Mouse (Mus musculus) lung, postnatal 0 days (tissue): ENCODE measurements around the gene Nfkbib.

Experiments
- CTCF ChIP-seq: IDR thresholded peaks from 2 replicates; pipeline ENCODE4 v1.5.1; 2016; ENCODE audit warnings: antibody characterized with exemption, mild to moderate bottlenecking
- EP300 ChIP-seq: IDR thresholded peaks from 2 replicates; pipeline ENCODE4 v1.6.1; 2016; ENCODE audit warnings: antibody characterized with exemption, mild to moderate bottlenecking, control low read depth

- TF ChIP-seq CTCF (no peak), EP300 (no peak)
These were observed 24.4 kb upstream of the Nfkbib start for GRCm38 (mm10) chr7:28791706-28792105.
